Comparison of ENCODE assay signal across 14 mouse cellular contexts in the genomic region with DNA sequence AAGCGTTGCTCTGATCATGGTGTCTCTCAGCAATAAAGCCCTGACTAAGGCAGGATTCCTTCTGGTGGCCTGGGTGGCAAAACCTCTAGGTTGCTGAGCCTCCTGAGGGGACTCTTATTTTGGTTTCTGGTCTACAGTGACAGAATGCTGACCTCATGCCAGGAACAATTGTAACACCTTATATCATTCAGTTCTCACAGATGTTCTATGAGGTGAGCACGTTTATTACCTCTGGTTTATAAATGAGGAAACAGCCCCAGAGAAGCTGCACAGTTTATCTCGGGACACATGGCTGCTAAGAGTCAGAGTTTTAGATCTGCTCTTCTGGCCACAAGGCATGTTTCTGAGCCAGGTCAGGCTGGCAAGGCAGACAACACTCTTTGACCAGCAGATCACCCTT.
"Had no signal": no experiment of that assay in that cellular context is flagged by ENCODE, and none has a peak within 500 bp of the region (broad histone marks: within the 10 kb centered on the region; RNA-seq: fewer than 3 reads in every experiment).

No protein-coding gene starts in this region.

- ATAC-seq: midbrain, embryonic 15.5 days had no signal

- H3K4me3 ChIP-seq: left cerebral cortex, adult 2 months; limb, embryonic 10.5 days; liver, embryonic 15.5 days; megakaryocyte, embryonic 14.5 days; midbrain, embryonic 15.5 days; neural tube, embryonic 13.5 days had no signal

- H3K36me3 ChIP-seq: limb, embryonic 10.5 days; liver, embryonic 15.5 days; midbrain, embryonic 15.5 days; neural tube, embryonic 13.5 days had no signal

- H3K4me1 ChIP-seq: limb, embryonic 10.5 days; liver, embryonic 15.5 days; megakaryocyte, embryonic 14.5 days; midbrain, embryonic 15.5 days; neural tube, embryonic 13.5 days had no signal

- H3K9me3 ChIP-seq: limb, embryonic 10.5 days; liver, embryonic 15.5 days; megakaryocyte, embryonic 14.5 days; midbrain, embryonic 15.5 days; neural tube, embryonic 13.5 days had no signal

- H3K9ac ChIP-seq: liver, embryonic 15.5 days; midbrain, embryonic 15.5 days; neural tube, embryonic 13.5 days had no signal

- H3K4me2 ChIP-seq: liver, embryonic 11.5 days; liver, embryonic 15.5 days; midbrain, embryonic 11.5 days; midbrain, embryonic 15.5 days; neural tube, embryonic 13.5 days had no signal

- DNase-seq: kidney, postnatal 10 days; lung, adult 2 months; lung, postnatal 10 days; lung, postnatal 4 days; right cerebral cortex, postnatal 14 days; thymus, postnatal 4 days had no signal

- H3K27ac ChIP-seq: left cerebral cortex, adult 2 months; limb, embryonic 10.5 days; liver, embryonic 15.5 days; midbrain, embryonic 15.5 days; neural tube, embryonic 13.5 days had no signal

- H3K27me3 ChIP-seq: liver, embryonic 15.5 days; midbrain, embryonic 15.5 days; neural tube, embryonic 13.5 days had no signal
